Mouse (Mus musculus) erythroblast, embryonic 14.5 days (primary cell): ENCODE results near the gene Mkks.
"Not testable (repeated sequence)": the region's sequence is repeated elsewhere in the genome, so short reads cannot be mapped to it uniquely, and the experiment has no call there.

Source experiments
- GATA1 ChIP-seq: IDR thresholded peaks from 2 replicates; pipeline ENCODE4 v1.6.1; 2012; ENCODE audit warnings: low read length, inconsistent platforms, mixed read lengths
- TAL1 ChIP-seq: IDR thresholded peaks from 3 replicates; pipeline ENCODE4 v1.6.1; 2012; ENCODE audit warnings: low read length, inconsistent platforms, mixed read lengths

DNA sequence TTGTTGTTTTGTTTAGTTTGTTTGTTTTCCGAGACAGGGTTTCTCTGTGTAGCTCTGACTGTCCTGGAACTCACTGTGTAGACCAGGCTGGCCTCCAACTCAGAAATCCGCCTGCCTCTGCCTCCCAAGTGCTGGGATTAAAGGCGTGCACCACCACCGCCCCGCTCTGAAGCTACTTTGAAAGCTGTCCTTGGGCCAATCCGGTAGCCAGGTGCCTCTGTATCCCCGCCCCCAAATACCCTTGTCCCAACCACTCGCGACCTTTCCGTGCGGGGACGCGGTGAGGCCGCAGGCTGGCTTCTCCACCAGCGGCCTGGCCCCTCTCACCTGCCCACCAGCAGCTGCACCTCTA, 497 bp downstream of the Mkks start:
- TF ChIP-seq GATA1, TAL1: not testable (repeated sequence)
